Mouse (Mus musculus) kidney, embryonic 14.5 days (tissue): Measurements from ENCODE around the gene Rasgrf2. TPM values are rescaled to one million over a fixed set of nuclear protein-coding genes. Genes with fewer than 3 reads are reported as not detected.
A peak's percentile ranks its signal among the peaks of the same experiment; 100 is the strongest.

Experiments used
- ATAC-seq: fragments of 200-750 bp; cut with Nextera tagmentation; 2 replicates; pipeline ENCODE4 v1.8.0; 2017; ENCODE audit warnings: moderate number of reproducible peaks, mild to moderate bottlenecking, moderate TSS enrichment, moderate library complexity; ENCODE audit not compliant: low FRiP score, low TSS enrichment
- H3K27ac ChIP-seq: fragments of 300-500 bp; sonication (generic); 2 replicates; pipeline ENCODE4 v1.5.1; 2014; ENCODE audit warnings: low read depth, mild to moderate bottlenecking, low read length, moderate library complexity, mixed read lengths
- H3K27me3 ChIP-seq: fragments of 300-500 bp; sonication (generic); 2 replicates; pipeline ENCODE4 v1.6.1; 2014; ENCODE audit warnings: mild to moderate bottlenecking, low read length; ENCODE audit not compliant: control insufficient read depth, insufficient read depth
- H3K36me3 ChIP-seq: fragments of 300-500 bp; sonication (generic); 2 replicates; pipeline ENCODE4 v1.6.1; 2014; ENCODE audit warnings: low read length, mixed read lengths; ENCODE audit not compliant: control insufficient read depth, insufficient read depth
- H3K4me1 ChIP-seq: fragments of 300-500 bp; sonication (generic); 2 replicates; pipeline ENCODE4 v1.6.1; 2014; ENCODE audit warnings: low read length, mixed read lengths; ENCODE audit not compliant: control insufficient read depth, insufficient read depth
- H3K4me2 ChIP-seq: fragments of 300-500 bp; sonication (generic); replicated peaks from 2 replicates; pipeline ENCODE4 v1.6.1; 2014; ENCODE audit warnings: low read depth, mild to moderate bottlenecking, low read length
- H3K4me3 ChIP-seq: fragments of 300-500 bp; sonication (generic); 2 replicates; pipeline ENCODE4 v1.5.1; 2014; ENCODE audit warnings: mild to moderate bottlenecking, low read length
- H3K9ac ChIP-seq: fragments of 300-500 bp; sonication (generic); 2 replicates; pipeline ENCODE4 v1.6.1; 2014; ENCODE audit warnings: low read depth, mild to moderate bottlenecking, low read length, moderate library complexity
- H3K9me3 ChIP-seq: fragments of 300-500 bp; sonication (generic); 2 replicates; pipeline ENCODE4 v1.6.1; 2016; ENCODE audit warnings: low read length; ENCODE audit not compliant: control insufficient read depth
- WGBS: fragments of 180-500 bp; shearing (Covaris S2); extraction: QIAGEN DNeasy Blood & Tissue Kit; methylation state at CpG from one replicate; pipeline ENCODE4 v1.1.7; 2014; 5-methylcytosine and 5-hydroxymethylcytosine counted together
- polyA plus RNA-seq: library from polyadenylated mRNA; unstranded; fragments of >200 nt; fragmentation: Nextera tagmentation; extraction: Ambion mirVana; gene quantifications from 2 replicates; pipeline ENCODE4 v1.2.1, GENCODE M21; 2014

The Rasgrf2 gene
- polyA plus RNA-seq, 1 experiment from 2014 or later: 1.5 TPM

GRCm38 (mm10) chr13:92119623-92120022 is 11.8 kb downstream of the Rasgrf2 start:
- no peaks in the 10 kb centered on the region for H3K27me3 ChIP-seq
- no peak overlapping the region for H3K4me3 ChIP-seq

GRCm38 (mm10) chr13:92114076-92114475 is 17.4 kb downstream of the Rasgrf2 start:
- no peak overlapping the region for H3K4me2 ChIP-seq
- H3K9me3 ChIP-seq: no peaks in the 10 kb centered on the region
- H3K4me3 ChIP-seq: no peak overlapping the region
- ATAC-seq: no peak
- no peak overlapping the region for H3K9ac ChIP-seq
- H3K27me3 ChIP-seq: no peaks in the 10 kb centered on the region
- no peak overlapping the region for H3K27ac ChIP-seq
- WGBS: 77% methylated on average over 3 of the region's 3 CpGs
- no peaks in the 10 kb centered on the region for H3K36me3 ChIP-seq
- no peaks in the 10 kb centered on the region for H3K4me1 ChIP-seq

More at GRCm38 (mm10) chr13:92119623-92120022, 11.8 kb downstream of the Rasgrf2 start:
- no peak for ATAC-seq
- Histone ChIP-seq H3K36me3 (no peaks in the 10 kb centered on the region), H3K4me2 (no peak overlapping the region), H3K9ac (no peak overlapping the region), H3K9me3 (no peaks in the 10 kb centered on the region), H3K4me1 (no peaks in the 10 kb centered on the region), H3K27ac (no peak overlapping the region)
- WGBS: 79% methylated on average over 5 of the region's 5 CpGs

- Histone ChIP-seq H3K4me3 (no peak overlapping the region), H3K4me1 (no peaks in the 10 kb centered on the region; the same call in 1 of the 2 replicates), H3K4me2 (no peak overlapping the region), H3K36me3 (no peaks in the 10 kb centered on the region), H3K27ac (no peak overlapping the region), H3K27me3 (no peaks in the 10 kb centered on the region), H3K9ac (no peak overlapping the region), H3K9me3 (no peaks in the 10 kb centered on the region)
- WGBS: 67% methylated on average over 4 of the region's 4 CpGs
- ATAC-seq: no peak
These were observed 23.2 kb downstream of the Rasgrf2 start for GRCm38 (mm10) chr13:92108237-92108636.

DNA sequence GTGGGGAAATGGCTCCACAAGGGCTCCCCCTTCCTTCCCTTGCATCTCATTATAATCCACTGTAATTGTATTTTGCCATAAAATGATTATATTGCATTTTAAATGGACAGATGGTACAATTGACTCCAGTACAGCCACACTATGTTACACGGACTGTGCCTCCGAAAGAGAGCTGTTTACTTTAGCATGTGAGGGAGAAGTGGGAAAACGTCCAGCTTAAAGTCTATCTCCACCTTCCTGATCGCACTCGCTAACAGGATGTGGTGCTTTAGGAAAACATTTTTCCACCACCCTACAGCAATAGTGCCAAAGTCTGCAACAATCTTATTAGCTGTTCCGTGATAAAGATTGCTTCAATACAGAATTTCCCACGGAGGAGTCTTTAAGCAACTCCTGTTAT is 27.2 kb downstream of the Rasgrf2 start:
- Histone ChIP-seq H3K4me1 (no peaks in the 10 kb centered on the region; the same call in 1 of the 2 replicates), H3K27ac (no peak overlapping the region), H3K27me3 (no peaks in the 10 kb centered on the region), H3K36me3 (no peaks in the 10 kb centered on the region), H3K4me2 (no peak overlapping the region), H3K9ac (no peak overlapping the region), H3K9me3 (no peaks in the 10 kb centered on the region), H3K4me3 (no peak overlapping the region)
- WGBS: 53% methylated on average over 7 of the region's 7 CpGs
- no peak for ATAC-seq

DNA sequence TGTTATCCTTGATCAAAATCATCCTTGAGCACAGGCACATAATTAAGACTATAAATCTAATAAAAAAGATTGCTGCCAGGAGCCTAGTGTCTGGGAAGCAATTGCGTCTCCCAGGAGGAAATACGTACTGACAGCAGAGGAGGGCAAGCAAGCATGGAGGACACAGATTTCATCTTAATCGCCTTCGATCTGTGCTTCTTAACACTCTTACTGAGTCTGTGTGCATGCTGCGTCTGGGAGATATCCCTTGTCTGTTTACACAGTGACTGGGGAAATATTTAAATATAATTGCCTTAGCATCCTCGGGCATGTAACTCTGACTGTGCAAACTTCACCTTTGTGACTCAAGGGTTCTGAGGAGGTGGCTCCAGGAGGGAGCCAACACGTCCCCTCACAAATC is 33.0 kb downstream of the Rasgrf2 start:
- Histone ChIP-seq H3K9me3 (no peaks in the 10 kb centered on the region), H3K27ac (no peak overlapping the region), H3K9ac (no peak overlapping the region), H3K4me3 (no peak overlapping the region), H3K27me3 (no peaks in the 10 kb centered on the region), H3K4me1 (no peaks in the 10 kb centered on the region), H3K4me2 (no peak overlapping the region), H3K36me3 (no peaks in the 10 kb centered on the region)
- 75% methylated on average over 7 of the region's 7 CpGs for WGBS
- ATAC-seq: no peak

- no peaks in the 10 kb centered on the region for H3K9me3 ChIP-seq
- no peaks in the 10 kb centered on the region for H3K27me3 ChIP-seq
- H3K9ac ChIP-seq: no peak overlapping the region
- H3K27ac ChIP-seq: no peak overlapping the region
- ATAC-seq: no peak
- H3K4me3 ChIP-seq: no peak overlapping the region
- 70% methylated on average over 12 of the region's 12 CpGs for WGBS
- no peaks in the 10 kb centered on the region for H3K36me3 ChIP-seq
- no peaks in the 10 kb centered on the region for H3K4me1 ChIP-seq
- no peak overlapping the region for H3K4me2 ChIP-seq
These were observed 36.0 kb downstream of the Rasgrf2 start for GRCm38 (mm10) chr13:92095131-92096090.

- H3K36me3 ChIP-seq: no peaks in the 10 kb centered on the region
- no peak overlapping the region for H3K4me2 ChIP-seq
- H3K9me3 ChIP-seq: no peaks in the 10 kb centered on the region
- H3K27ac ChIP-seq: peak overlapping the region; percentile 6; the same call in 1 of the 2 replicates
- no peak for ATAC-seq
- H3K4me3 ChIP-seq: no peak overlapping the region
- H3K4me1 ChIP-seq: no peaks in the 10 kb centered on the region
- H3K9ac ChIP-seq: no peak overlapping the region
- H3K27me3 ChIP-seq: no peaks in the 10 kb centered on the region
- 67% methylated on average over 6 of the region's 6 CpGs for WGBS
These were observed 37.7 kb downstream of the Rasgrf2 start for GRCm38 (mm10) chr13:92093712-92094290.

DNA sequence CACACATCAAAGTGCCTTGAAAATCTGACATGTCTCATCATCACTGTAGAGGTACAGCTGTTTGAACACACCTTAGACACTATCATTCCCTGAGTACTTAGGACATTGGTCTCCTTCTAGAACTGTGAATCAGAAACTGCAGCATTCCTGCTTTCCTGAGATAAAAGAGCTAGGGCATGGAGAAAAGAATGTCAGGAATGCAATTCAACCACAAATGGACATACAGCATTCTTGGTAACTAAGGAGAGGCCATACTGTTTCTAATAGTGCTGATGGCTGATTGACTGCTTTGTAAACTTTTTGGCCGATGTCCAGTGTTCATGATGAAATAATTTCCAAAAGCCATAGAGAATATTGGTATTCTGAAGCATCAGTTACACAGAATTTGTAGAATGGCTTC is 58.3 kb downstream of the Rasgrf2 start:
- ATAC-seq: no peak
- Histone ChIP-seq H3K27me3 (no peaks in the 10 kb centered on the region), H3K9me3 (no peaks in the 10 kb centered on the region), H3K4me2 (no peak overlapping the region), H3K4me1 (no peaks in the 10 kb centered on the region), H3K27ac (no peak overlapping the region), H3K9ac (no peak overlapping the region), H3K4me3 (no peak overlapping the region), H3K36me3 (no peaks in the 10 kb centered on the region)
- 82% methylated on average over 1 of the region's 1 CpGs for WGBS

DNA sequence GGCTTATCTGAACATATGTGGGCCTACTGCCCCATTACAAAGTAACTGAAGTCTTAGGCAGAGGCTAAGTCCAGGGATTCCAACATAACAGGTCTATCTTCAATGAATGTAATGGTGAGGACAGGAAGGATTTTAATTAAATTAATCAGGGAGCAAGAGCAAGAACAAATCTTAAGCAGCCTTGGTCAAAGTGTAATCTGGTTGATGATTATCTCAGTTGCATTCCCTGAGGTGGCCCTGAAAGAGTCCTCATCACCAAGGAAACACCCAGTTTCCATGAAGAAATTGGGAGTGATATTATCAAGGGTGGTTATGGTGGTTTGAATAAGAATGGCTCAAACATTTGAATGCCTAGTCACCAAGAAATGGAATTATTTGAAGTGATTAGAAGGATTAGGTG is 62.8 kb downstream of the Rasgrf2 start:
- H3K27ac ChIP-seq: no peak overlapping the region
- H3K4me2 ChIP-seq: no peak overlapping the region
- no peaks in the 10 kb centered on the region for H3K27me3 ChIP-seq

More for the DNA sequence above, 62.8 kb downstream of the Rasgrf2 start:
- Histone ChIP-seq H3K9ac (no peak overlapping the region), H3K9me3 (no peaks in the 10 kb centered on the region), H3K4me3 (no peak overlapping the region), H3K4me1 (no peaks in the 10 kb centered on the region), H3K36me3 (no peaks in the 10 kb centered on the region)
- no peak for ATAC-seq
